Mouse (Mus musculus) lung, postnatal 0 days (tissue): ENCODE measurements around the gene Uck2.

ENCODE experiments used
- CTCF ChIP-seq: IDR thresholded peaks from 2 replicates; pipeline ENCODE4 v1.5.1; 2016; ENCODE audit warnings: antibody characterized with exemption, mild to moderate bottlenecking
- EP300 ChIP-seq: IDR thresholded peaks from 2 replicates; pipeline ENCODE4 v1.6.1; 2016; ENCODE audit warnings: antibody characterized with exemption, mild to moderate bottlenecking, control low read depth

DNA sequence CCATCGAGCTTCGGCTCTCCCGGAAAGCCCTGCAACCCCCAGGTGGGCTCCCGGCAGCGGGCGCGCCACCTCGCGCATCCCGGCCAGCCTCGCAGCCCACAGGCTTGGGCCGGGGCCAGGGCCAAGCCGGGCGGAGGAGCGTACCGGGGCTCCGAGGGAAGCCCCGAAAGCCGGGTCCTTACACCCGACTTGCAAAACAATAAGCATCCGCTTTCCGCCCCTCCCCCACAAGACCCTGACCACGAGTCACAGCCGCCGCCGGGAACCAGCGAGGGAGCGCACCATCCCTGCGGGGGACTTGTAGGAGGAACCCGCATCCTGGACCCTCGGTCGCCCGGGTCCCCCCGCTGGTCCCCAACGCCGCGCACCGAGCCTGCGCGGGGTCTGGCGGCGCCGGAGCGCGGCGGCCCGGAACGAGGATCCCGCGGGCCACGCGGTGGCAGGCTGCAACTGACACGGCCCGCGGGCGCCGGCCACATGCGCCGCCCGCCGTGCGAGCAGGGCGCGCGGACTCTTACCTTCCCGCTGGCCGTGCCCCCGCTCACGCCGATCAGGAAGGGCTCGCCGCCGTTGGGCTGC lies 773 bp downstream of the Uck2 start:
- TF ChIP-seq EP300 = no peak
- TF ChIP-seq CTCF = no peak; the same call in none of the 2 replicates
